Mouse (Mus musculus) frontal cortex, adult 2 months (tissue): ENCODE results near the gene Slc8a3. TPM values are rescaled to one million over a fixed set of nuclear protein-coding genes. Genes with fewer than 3 reads are reported as not detected.
A peak's percentile ranks its signal among the peaks of the same experiment; 100 is the strongest.

ENCODE experiments used
- DNase-seq, 2 experiments: peaks; one replicate each; pipeline ENCODE4 v3.0.0; 2022; ENCODE audit warnings: low spot score in 1 of 2; ENCODE audit errors: extremely low spot score in 1 of 2
- polyA plus RNA-seq: library from polyadenylated mRNA; depleted of rRNA; stranded (reverse); fragments of >200 nt; gene quantifications from 2 replicates; pipeline ENCODE4 v1.2.3, GENCODE M21; 2012

Gene Slc8a3
- polyA plus RNA-seq, 1 experiment: 18.5 TPM

DNA sequence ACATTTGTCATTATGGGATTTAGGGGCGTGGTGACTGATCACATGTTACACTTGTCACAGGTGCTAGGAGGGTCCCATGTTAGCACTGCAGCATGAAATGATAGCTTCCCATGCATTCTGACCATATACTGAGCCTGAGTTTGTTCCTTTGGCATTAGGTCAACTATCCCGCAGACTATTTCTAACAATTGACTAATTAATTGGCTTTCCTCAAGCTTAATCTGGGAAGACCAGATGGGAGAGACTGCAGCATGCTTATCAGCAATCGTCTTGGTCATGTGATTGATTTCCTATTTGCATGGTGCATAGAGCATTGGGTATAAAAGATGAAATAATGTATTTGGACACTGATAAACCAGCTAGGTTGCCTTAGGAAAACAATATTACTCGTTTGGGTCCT is 91.9 kb downstream of the Slc8a3 start:
- DNase-seq: no peak

DNA sequence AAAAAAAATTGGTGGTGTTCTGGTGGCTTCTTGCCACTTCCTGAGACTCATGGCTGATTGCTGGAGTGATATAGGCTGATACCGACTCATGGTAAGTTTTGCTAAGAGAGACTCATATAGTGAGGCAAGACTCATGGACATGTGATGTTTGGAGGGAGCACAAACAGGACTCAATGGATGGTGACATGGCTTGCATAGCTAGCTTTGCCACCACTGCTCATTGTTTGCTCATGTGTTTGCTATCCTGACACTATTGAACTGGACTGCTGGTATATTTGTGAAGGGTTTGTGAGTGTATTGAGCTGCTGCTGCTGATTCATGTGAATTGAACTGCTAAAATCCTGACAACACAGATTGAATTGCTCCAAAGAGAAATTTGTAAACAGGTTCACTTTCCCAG is 95.8 kb downstream of the Slc8a3 start:
- no peak for DNase-seq

DNA sequence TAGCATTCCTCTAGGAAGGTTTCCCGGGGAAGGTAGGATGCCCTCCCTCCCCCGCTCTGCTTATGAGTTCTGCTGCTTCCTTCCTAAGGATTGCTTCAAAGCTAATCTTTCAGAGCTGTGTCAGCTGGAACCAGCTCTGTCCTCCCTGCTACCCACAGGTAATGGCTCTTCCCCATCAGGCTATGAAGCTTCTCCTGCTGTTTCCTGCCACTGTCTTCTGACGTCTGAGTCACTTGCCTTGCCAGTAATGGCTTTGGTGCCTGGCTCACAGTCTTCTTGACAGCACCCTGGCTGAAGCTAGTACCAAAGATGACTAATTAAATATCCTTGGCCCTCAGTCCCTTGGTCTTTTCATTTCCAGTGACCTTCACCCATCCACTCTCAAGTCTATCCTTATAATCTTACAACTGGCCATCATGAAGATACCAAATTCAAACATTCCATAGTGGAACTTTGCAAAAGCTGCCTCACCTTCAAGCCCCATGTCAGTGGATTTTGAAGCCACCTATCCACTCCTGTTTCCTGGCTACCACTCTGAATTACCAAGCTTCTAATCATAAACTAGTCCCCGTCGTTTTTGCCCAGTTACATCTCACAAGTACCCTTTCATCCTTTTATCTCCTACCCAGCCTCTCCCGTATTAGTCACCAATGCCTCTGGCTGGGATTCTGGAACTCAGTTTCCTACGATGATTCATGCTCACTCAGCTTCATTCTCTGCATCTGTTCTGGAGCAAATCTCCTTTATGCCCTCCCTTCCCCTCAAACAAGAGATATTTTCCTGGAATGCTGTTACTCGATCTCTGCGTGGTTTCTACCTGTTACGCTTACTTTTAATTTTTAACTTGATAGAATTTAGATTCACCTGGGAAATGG is 97.3 kb downstream of the Slc8a3 start:
- no peak for DNase-seq

DNA sequence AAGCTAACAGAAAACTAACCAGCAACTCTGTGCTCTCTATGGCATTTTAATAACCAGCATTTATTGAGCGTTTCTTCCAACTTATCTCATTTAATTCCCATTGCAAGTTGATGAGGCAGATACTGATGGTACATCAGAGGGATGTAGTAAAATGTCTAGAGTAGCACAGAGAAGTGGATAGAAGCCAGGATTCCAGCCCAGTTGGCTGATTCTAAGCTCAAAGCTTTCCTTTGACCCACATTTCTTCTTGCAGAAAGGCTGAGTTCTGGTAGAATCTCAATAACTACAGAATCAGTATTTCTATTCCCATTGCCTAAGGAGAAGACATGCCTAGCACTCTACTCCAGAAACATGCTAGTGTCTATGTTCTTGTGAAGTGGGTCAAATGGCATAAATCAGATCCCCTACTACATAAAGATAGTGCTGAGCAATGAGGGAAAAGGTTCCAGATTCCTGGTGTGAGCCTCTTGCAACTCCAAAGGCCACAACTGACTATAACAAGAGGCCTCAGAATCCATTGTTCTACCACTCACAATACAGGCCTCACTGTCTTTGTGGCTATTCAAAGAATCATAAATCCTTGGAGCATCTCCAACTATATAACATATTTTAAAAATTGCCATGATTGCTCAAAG is 99.1 kb downstream of the Slc8a3 start:
- DNase-seq: no peak

DNA sequence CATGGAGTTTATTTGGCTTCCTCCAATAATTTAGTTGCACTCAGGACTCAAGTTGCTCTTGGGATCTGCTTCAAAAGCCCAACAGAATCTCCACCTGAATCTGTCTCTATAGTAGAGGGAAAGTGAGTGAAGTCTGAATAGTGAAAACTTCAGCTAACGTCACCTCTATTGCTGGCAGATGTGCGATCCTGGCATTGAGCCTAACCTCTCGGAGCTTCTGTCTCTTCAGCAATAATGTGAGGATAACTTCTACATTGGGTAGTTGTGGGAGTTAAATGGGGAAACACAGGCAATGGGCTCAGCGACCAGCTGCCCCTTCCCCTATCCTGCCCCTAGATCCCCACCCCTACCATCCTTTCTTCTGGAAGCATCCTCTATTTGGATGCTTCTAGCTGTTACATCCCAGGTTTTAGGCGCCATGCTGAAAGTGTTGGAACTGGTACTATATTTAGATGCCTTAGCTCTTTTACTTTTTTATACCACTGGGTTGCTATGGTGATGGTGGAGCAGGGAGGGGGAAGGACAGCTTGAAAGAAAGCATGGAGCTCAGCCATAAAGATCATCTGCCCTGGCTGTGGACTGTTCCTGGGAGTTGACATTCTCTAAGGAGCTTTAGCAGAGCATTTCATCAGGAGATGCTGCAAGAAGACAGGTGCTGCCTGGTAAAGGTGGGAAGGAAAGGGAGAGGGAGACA is 105.1 kb downstream of the Slc8a3 start:
- peak; percentile 86 to 90 for DNase-seq

DNA sequence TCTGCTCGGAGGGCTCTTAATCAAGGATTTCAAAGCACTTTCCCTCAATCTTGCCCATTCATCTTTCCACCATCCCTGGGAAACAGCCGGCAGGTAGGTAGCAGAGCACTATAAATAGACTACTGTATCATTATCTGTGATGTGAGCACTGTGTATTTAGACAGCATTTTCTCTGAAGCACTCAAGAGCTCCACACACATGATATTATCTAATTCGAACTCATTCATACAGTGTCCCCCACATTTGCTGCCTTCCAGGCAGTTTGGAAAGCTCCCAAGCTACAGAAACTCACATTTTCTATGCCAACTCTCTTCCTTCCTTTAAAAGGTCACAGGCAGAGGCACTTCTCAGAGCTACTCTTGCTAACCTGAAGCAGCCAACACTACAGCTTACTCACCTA is 106.4 kb downstream of the Slc8a3 start:
- DNase-seq: peak in 1 of 2 experiments; percentile 50

DNA sequence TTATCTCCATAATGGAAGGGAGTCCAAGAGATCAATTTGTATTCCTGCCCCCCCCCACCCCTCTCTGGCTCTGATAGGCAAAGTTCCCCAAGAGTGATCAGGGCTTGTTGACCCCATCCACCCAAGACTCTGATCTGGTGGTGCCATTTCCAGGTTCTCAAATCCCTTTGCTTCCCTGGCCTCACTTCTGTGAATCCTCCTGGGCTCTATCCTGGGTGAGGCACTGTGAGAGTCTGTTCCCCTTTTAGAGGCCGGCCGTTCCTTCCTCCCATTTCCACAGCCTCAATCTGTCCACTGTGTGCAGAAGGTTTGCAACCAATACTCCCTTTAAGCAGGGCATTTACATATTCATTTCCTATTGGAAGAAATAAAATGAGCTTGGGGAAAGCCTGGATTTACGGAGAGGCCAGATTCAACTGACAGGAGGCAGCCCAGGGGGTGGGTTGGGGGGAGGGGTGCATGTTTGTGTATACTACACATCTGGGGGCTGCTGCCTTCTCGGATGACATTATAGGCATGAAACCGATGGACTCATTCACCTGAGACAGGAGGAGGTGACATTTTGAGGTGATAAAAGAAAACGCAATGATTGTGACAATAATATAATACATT is 106.9 kb downstream of the Slc8a3 start:
- DNase-seq: no peak

DNA sequence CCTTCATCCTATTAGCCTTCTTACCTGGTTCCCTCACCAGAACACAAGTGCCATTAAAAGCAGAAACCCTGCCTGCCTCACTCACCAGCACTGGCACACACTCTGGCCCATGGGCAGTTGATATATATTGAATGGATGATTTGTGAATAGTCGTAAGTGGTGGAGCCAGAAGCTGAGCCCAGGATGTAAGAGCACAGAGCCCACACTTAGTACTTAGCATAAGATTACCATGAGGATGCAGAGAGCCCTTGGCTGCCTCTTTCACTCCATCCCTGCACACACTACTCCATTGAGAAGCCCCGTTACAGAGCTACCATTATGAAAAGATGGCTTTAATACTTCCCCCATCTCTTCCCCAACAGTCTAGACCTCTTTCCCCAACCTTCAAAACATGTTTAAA is 108.1 kb downstream of the Slc8a3 start:
- DNase-seq: no peak

DNA sequence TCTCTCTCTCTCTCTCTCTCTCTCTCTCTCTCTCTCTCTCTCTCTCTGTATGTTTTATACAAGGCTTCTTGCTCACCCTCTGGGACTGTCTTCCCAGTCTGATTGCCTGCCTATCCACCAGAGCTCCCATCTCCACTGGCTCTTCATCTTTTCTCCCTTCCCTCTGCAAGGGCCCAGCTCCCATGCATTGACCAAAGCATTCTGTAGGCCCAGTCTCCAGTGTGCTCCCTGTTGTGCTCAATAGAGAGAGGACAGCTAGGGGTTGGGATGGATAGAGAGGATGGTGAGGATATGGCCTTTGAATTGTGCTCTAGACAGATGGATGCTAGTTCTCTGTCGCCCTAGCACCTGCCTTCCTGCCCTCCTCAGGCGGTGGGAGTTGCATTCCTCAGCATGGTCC is 109.7 kb downstream of the Slc8a3 start:
- no peak for DNase-seq

- no peak for DNase-seq
Observed at GRCm38 (mm10) chr12:81219339-81219738, 113.6 kb downstream of the Slc8a3 start.

GRCm38 (mm10) chr12:81208559-81208958 is 124.4 kb downstream of the Slc8a3 start:
- DNase-seq: no peak

- DNase-seq: no peak
Observed at GRCm38 (mm10) chr12:81205619-81206560, 127.1 kb downstream of the Slc8a3 start.

GRCm38 (mm10) chr12:81203226-81203625 is 129.8 kb downstream of the Slc8a3 start:
- no peak for DNase-seq

- peak; percentile 67 to 86 for DNase-seq
Observed at GRCm38 (mm10) chr12:81199280-81199955, 133.6 kb downstream of the Slc8a3 start.

DNA sequence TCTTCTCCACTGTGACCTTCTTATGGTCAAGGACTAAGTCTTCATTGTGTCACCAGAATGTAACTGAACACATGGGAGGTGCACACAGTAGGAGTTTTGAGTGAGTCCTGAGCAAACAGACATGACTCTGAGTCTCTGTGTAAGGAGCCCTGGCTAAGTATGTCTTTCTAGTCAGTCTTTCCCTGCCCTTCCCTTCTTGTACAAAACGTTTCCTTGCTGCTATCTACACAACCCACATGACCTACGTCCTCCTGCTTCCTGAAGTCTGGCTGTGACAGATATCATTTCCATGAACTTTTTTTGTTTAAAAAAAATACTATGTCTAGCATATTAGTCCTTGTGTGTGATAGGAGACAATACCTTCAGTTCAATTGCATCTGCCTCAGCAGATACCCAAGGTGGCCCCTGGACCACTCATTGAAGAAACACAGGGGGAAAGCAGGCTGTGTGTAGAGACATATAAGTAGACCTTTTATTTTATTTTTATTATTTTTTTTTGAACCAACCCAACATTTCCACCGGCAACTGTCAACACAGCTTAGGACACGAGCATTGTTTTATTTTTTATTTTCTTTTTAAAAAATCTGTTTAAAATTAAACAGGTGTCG is 135.4 kb downstream of the Slc8a3 start:
- no peak for DNase-seq

DNA sequence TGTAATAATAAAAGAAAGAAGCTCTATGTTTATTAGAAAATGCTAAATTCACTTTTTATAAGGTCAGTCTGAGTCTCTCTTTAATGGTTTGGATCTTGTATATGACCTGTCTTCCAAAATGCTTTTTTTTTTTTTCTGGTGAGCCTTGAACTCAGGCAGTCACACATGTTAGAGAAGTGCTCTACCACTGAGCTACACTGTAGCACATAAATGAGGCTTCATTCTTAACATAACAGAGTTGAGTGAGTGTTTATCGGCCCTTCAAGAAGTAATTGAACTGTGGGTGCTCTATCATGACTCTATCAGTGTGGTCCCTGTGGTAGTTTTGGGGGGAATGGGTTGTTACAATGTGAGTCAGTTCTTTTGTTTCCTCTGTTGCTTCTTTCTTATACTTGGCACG is 139.0 kb downstream of the Slc8a3 start:
- no peak for DNase-seq

GRCm38 (mm10) chr12:81189636-81190035 is 143.3 kb downstream of the Slc8a3 start:
- no peak for DNase-seq

DNA sequence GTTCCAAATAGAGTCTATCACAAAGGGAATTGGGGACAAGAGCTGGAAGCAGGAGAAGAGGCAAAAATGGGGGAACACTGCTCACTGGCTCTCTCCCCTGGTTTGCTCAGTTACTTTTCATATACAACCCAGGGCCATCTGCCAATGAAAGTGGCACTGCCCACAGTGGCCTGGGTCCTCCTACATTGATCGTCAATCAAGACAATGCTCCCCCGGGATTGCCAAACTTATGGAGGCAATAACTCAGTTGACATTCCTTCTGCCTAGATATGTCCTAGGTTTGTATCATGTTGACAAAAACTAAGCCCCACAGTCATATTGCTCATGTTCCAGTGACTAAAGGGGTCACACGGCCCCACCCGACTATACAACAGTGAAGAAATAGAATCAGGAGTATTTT is 144.0 kb downstream of the Slc8a3 start:
- no peak for DNase-seq

GRCm38 (mm10) chr12:81188423-81188822 is 144.6 kb downstream of the Slc8a3 start:
- DNase-seq: no peak
